Mouse (Mus musculus): Measurements from ENCODE around the gene Arid2. TPM values are rescaled to one million over a fixed set of nuclear protein-coding genes. Genes with fewer than 3 reads are reported as not detected.

Arid2 gene
- polyA plus RNA-seq, 1 experiment from 2014 or later, result 18.3 TPM

DNA sequence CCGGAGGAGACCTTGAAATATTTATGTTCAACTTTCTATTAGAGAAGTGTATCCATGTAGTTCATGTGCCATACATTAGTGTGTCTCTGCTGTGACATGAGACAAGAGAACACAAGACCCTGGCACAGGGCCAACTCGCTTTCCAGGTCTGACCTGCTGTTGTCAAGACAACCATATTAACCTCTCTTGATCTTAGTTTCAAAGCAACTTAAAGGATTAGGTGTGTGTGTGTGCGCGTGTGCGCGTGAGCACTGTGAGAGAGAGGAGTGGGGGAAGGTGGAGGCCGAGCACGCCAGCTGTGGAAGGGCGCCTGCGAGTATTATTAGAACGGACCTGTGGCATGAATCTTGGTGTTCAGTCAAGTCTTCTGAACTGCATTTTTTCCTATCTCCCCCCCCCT lies 15.0 kb upstream of the Arid2 start:
- WGBS, result 88% methylated on average over 11 of the region's 11 CpGs
- H3K36me3 ChIP-seq, result peaks cover 15% of the 10 kb centered on the region

DNA sequence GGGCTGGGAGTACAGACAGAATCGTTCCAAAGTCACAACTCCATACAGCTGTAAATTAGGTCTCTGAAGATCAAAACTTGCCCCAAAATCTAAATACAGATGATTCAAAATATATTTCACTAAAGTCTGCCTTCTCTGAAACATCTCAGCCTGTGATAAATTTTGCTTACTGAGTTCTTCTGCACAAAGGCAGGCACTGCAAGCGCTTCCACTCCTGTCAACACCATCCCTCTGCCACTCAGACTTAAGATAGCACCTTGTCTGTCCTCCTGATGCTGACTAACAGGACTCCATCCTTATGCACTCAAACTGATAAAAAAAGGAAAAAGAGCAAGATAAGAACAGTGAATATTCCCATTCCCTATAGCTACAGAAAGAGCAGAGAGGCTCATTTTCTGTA lies 13.0 kb upstream of the Arid2 start:
- H3K4me1 ChIP-seq (replicated peaks), result peaks cover 6% of the 10 kb centered on the region
- no peak overlapping the region for H3K4me2 ChIP-seq
- ATAC-seq (ENCODE audit: low FRiP score, low read depth), result no peak
- H3K4me3 ChIP-seq, result no peak overlapping the region
- 93% methylated on average over 2 of the region's 2 CpGs for WGBS
- no peak overlapping the region for H3K9ac ChIP-seq
- H3K27me3 ChIP-seq, result no peaks in the 10 kb centered on the region
- H3K9me3 ChIP-seq, result no peaks in the 10 kb centered on the region
- H3K27ac ChIP-seq (replicated peaks), result no peak overlapping the region
- H3K36me3 ChIP-seq, result peaks cover 11% of the 10 kb centered on the region

More for the DNA sequence above, 15.0 kb upstream of the Arid2 start:
- Histone ChIP-seq H3K27ac (replicated peaks) (no peak overlapping the region), H3K9ac (no peak overlapping the region), H3K4me3 (no peak overlapping the region), H3K4me2 (no peak overlapping the region), H3K4me1 (replicated peaks) (peaks cover 3% of the 10 kb centered on the region; the same call in 1 of the 2 replicates), H3K27me3 (no peaks in the 10 kb centered on the region), H3K9me3 (no peaks in the 10 kb centered on the region)
- 0 out of 2 replicates have a peak, but pooled peaks have one; percentile 45 for ATAC-seq (ENCODE audit: low FRiP score, low read depth)

DNA sequence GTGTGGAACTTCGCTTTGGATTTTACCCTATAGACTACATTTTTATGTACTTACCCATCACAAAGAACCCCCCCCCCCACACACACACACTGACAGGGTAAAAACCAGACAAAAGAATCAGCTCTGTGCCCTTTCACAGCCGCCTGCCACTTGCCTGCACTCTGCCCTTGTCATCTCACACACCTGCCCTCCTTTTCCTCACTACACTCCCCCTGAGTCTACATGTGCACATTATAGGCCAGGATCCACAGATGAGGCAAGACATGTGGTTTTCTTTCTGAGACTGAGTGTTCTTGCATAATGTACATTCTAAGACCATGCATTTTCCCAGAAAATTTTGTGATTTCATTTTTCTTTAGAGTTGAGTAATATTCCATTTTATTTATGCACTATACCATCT lies 12.1 kb upstream of the Arid2 start:
- H3K4me3 ChIP-seq, result no peak overlapping the region
- H3K36me3 ChIP-seq, result peaks cover 11% of the 10 kb centered on the region
- H3K9ac ChIP-seq, result no peak overlapping the region
- H3K4me2 ChIP-seq, result no peak overlapping the region
- no peaks in the 10 kb centered on the region for H3K9me3 ChIP-seq
- no peak for ATAC-seq (ENCODE audit: low FRiP score, low read depth)
- H3K27me3 ChIP-seq, result no peaks in the 10 kb centered on the region
- H3K4me1 ChIP-seq (replicated peaks), result peaks cover 6% of the 10 kb centered on the region
- H3K27ac ChIP-seq (replicated peaks), result no peak overlapping the region
- WGBS, result 84% methylated on average over 2 of the region's 2 CpGs

- H3K4me2 ChIP-seq, result no peak overlapping the region
- H3K4me3 ChIP-seq, result no peak overlapping the region
- H3K9me3 ChIP-seq, result no peaks in the 10 kb centered on the region
- ATAC-seq (ENCODE audit: low FRiP score, low read depth), result no peak
- H3K4me1 ChIP-seq (replicated peaks), result peaks cover 10% of the 10 kb centered on the region
- H3K27ac ChIP-seq (replicated peaks), result no peak overlapping the region
- WGBS, result 87% methylated on average over 9 of the region's 9 CpGs
- H3K36me3 ChIP-seq, result peaks cover 11% of the 10 kb centered on the region
- no peak overlapping the region for H3K9ac ChIP-seq
- no peaks in the 10 kb centered on the region for H3K27me3 ChIP-seq
These were observed 11.4 kb upstream of the Arid2 start for GRCm38 (mm10) chr15:96275810-96276493.

DNA sequence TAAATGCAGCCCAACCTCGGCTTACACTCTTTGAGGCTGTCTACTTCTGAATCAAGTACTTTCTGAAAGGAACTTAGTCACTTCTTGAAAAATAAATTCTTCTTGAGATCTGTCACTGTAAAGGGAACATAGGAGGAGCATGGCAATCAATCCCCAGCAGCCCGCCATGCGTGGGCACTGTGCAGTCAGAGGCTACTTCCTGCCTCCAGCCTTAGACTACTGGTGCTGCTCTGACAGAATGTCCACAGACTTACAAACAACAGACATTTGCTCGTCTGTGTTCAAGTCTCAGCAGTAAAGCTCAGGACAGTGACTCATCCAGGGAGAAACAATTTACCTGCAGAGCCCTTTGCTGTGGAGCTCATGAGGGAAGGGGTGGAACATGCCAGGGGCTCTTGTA lies 10.3 kb upstream of the Arid2 start:
- Histone ChIP-seq H3K9ac (no peak overlapping the region), H3K4me3 (no peak overlapping the region), H3K4me2 (no peak overlapping the region), H3K4me1 (replicated peaks) (peaks cover 21% of the 10 kb centered on the region), H3K9me3 (no peaks in the 10 kb centered on the region), H3K27ac (replicated peaks) (no peak overlapping the region), H3K27me3 (no peaks in the 10 kb centered on the region), H3K36me3 (peaks cover 11% of the 10 kb centered on the region)
- no peak for ATAC-seq (ENCODE audit: low FRiP score, low read depth)
- WGBS, result 92% methylated on average over 4 of the region's 4 CpGs

- 78% methylated on average over 5 of the region's 5 CpGs for WGBS
- H3K27ac ChIP-seq (replicated peaks), result no peak overlapping the region
- peak overlapping the region; percentile 14; the same call in 1 of the 2 replicates for H3K4me3 ChIP-seq
- H3K4me2 ChIP-seq, result peak overlapping the region; percentile 86
- no peaks in the 10 kb centered on the region for H3K9me3 ChIP-seq
- ATAC-seq (ENCODE audit: low FRiP score, low read depth), result no peak
- no peak overlapping the region for H3K9ac ChIP-seq
- peaks cover 7% of the 10 kb centered on the region; the same call in 1 of the 2 replicates for H3K36me3 ChIP-seq
- peaks cover 39% of the 10 kb centered on the region for H3K4me1 ChIP-seq (replicated peaks)
- H3K27me3 ChIP-seq, result no peaks in the 10 kb centered on the region
These were observed 6.1 kb upstream of the Arid2 start for GRCm38 (mm10) chr15:96281236-96281635.

GRCm38 (mm10) chr15:96283141-96283540 lies 4.2 kb upstream of the Arid2 start:
- H3K27ac ChIP-seq (replicated peaks), result peak overlapping the region; percentile 100
- H3K4me1 ChIP-seq (replicated peaks), result peaks cover 39% of the 10 kb centered on the region
- no peaks in the 10 kb centered on the region for H3K9me3 ChIP-seq
- no peak for ATAC-seq (ENCODE audit: low FRiP score, low read depth)
- peaks cover 5% of the 10 kb centered on the region; the same call in 1 of the 2 replicates for H3K36me3 ChIP-seq
- peak overlapping the region; percentile 100 for H3K9ac ChIP-seq
- H3K4me2 ChIP-seq, result peak overlapping the region; percentile 86
- 38% methylated on average over 8 of the region's 8 CpGs for WGBS
- peak overlapping the region; percentile 95 for H3K4me3 ChIP-seq
- no peaks in the 10 kb centered on the region for H3K27me3 ChIP-seq

GRCm38 (mm10) chr15:96283920-96284431 lies 3.3 kb upstream of the Arid2 start:
- ATAC-seq (ENCODE audit: low FRiP score, low read depth), result no peak
- Histone ChIP-seq H3K9ac (peak overlapping the region; percentile 100), H3K4me2 (peak overlapping the region; percentile 86), H3K36me3 (peaks cover under 1% of the 10 kb centered on the region; the same call in 1 of the 2 replicates), H3K27me3 (no peaks in the 10 kb centered on the region), H3K4me3 (peak overlapping the region; percentile 95), H3K9me3 (no peaks in the 10 kb centered on the region), H3K27ac (replicated peaks) (peak overlapping the region; percentile 100), H3K4me1 (replicated peaks) (peaks cover 39% of the 10 kb centered on the region)
- 2% methylated on average over 11 of the region's 11 CpGs for WGBS

- peak overlapping the region; percentile 100 for H3K27ac ChIP-seq (replicated peaks)
- peaks cover 44% of the 10 kb centered on the region for H3K4me1 ChIP-seq (replicated peaks)
- no peaks in the 10 kb centered on the region for H3K27me3 ChIP-seq
- peak overlapping the region; percentile 100 for H3K9ac ChIP-seq
- H3K36me3 ChIP-seq, result no peaks in the 10 kb centered on the region
- peak overlapping the region; percentile 86 for H3K4me2 ChIP-seq
- under 1% methylated on average over 67 of the region's 67 CpGs for WGBS
- H3K9me3 ChIP-seq, result no peaks in the 10 kb centered on the region
- peak; percentile 43 for ATAC-seq (ENCODE audit: low FRiP score, low read depth)
- peak overlapping the region; percentile 95 for H3K4me3 ChIP-seq
These were observed 2.5 kb upstream of the Arid2 start for GRCm38 (mm10) chr15:96284711-96285322.

- peak; percentile 85 for ATAC-seq (ENCODE audit: low FRiP score, low read depth)
- Histone ChIP-seq H3K9me3 (no peaks in the 10 kb centered on the region), H3K36me3 (no peaks in the 10 kb centered on the region), H3K27ac (replicated peaks) (peak overlapping the region; percentile 100), H3K4me2 (peak overlapping the region; percentile 86), H3K4me3 (peak overlapping the region; percentile 95), H3K27me3 (no peaks in the 10 kb centered on the region), H3K9ac (peak overlapping the region; percentile 100), H3K4me1 (replicated peaks) (peaks cover 47% of the 10 kb centered on the region)
- WGBS, result 0% methylated on average over 49 of the region's 64 CpGs
These were observed 1.8 kb upstream of the Arid2 start for GRCm38 (mm10) chr15:96285323-96286014.

GRCm38 (mm10) chr15:96286015-96286934 lies 1.0 kb upstream of the Arid2 start:
- H3K4me1 ChIP-seq (replicated peaks), result peaks cover 45% of the 10 kb centered on the region
- peak overlapping the region; percentile 100 for H3K27ac ChIP-seq (replicated peaks)
- ATAC-seq (ENCODE audit: low FRiP score, low read depth), result peak; percentile 85
- peak overlapping the region; percentile 86 for H3K4me2 ChIP-seq
- no peaks in the 10 kb centered on the region for H3K36me3 ChIP-seq
- H3K27me3 ChIP-seq, result no peaks in the 10 kb centered on the region
- H3K9me3 ChIP-seq, result no peaks in the 10 kb centered on the region
- under 1% methylated on average over 57 of the region's 72 CpGs for WGBS
- H3K4me3 ChIP-seq, result peak overlapping the region; percentile 95
- H3K9ac ChIP-seq, result peak overlapping the region; percentile 100
